Mouse (Mus musculus): ENCODE data around the gene Rhog. TPM values are rescaled to one million over a fixed set of nuclear protein-coding genes. Genes with fewer than 3 reads are reported as not detected.

The Rhog gene
- total RNA-seq, 2 experiments from 2014 or later, result 27.5 to 113 TPM

- ATAC-seq (replicated peaks; ENCODE audit: low FRiP score, poor library complexity, severe bottlenecking), result no peak
Observed at GRCm38 (mm10) chr7:102223883-102224738, 31.7 kb downstream of the Rhog start.

GRCm38 (mm10) chr7:102222830-102223556, 32.9 kb downstream of the Rhog start:
- peak; percentile 67 for ATAC-seq (replicated peaks; ENCODE audit: low FRiP score, poor library complexity, severe bottlenecking)

GRCm38 (mm10) chr7:102222336-102222735, 33.5 kb downstream of the Rhog start:
- ATAC-seq (replicated peaks; ENCODE audit: low FRiP score, poor library complexity, severe bottlenecking), result peak; percentile 74

DNA sequence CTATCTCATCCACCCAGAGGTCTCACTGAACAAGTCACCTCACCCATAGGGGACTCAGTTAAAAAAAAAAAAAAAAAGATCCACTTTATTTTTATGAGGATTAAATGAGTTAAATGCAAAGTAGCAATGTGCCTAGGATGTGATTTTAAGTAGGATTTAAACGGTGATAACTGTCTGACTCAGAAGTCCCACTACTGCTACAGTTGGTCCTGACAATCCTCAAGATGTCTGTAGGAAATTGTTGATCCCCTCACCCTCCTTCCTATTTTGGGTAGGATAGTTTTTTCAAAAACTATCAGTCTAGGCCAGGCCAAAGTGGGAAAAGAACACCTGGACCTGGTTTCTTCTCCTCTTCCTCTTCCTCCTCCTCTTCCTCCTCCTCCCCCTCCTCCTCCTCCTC, 34.0 kb downstream of the Rhog start:
- ATAC-seq (replicated peaks; ENCODE audit: low FRiP score, poor library complexity, severe bottlenecking), result no peak

GRCm38 (mm10) chr7:102211071-102211470, 44.8 kb downstream of the Rhog start:
- ATAC-seq (replicated peaks; ENCODE audit: low FRiP score, poor library complexity, severe bottlenecking), result no peak

DNA sequence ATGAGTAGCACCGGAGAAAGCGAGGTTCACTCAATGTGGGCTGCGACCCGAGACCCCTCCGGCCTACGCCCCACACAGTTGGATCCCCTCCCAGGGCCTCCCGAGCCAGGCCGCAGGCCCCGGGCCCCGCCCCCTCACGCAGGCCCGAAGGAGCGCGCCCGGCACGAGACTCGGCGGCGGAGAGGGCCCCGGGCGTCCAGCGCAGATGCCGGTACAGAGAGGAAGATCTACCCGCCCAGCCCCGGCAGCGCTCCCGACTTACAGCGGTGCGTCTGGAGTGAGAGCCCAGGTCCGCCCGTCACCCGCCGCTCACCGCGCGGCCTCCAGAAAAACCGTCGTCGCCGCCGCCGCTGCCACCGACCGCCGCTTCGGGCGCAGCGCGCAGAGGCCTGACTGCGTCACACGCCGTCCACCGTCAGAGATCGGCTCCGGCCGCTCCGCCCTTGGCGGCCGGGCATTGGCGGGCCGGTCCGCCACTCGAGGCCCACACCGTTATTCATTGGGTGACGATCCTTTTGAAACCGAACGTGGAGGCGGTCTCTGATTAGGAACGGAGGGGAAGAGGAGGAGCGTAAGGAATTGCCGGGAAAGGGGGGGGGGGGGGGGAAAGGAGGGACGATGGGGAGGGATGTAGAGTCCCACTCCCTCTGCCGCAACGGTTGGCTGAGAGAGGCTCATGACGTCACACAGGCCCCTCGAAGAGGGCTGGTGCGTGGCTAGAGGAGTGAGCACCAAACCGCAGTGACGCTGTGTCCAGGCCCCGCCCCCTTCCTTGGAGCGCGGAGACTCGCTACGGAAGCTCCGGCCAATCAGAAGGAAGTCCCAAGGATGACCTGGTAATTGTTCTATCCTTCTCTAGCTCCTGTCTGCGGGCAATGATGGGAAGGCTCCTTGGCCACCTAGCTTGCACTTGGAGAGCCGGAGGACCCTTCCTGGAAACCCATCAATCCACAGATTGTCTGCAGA, 45.8 kb downstream of the Rhog start, which contains the start of the genes Nup98 and Pgap2:
Gene Nup98 (minus strand): TSS at position 421 of the 966 bp plus-strand sequence.
Gene Pgap2 (plus strand): TSS at position 453 of the 966 bp plus-strand sequence.
- peak; percentile 93 for ATAC-seq (replicated peaks; ENCODE audit: low FRiP score, poor library complexity, severe bottlenecking)

DNA sequence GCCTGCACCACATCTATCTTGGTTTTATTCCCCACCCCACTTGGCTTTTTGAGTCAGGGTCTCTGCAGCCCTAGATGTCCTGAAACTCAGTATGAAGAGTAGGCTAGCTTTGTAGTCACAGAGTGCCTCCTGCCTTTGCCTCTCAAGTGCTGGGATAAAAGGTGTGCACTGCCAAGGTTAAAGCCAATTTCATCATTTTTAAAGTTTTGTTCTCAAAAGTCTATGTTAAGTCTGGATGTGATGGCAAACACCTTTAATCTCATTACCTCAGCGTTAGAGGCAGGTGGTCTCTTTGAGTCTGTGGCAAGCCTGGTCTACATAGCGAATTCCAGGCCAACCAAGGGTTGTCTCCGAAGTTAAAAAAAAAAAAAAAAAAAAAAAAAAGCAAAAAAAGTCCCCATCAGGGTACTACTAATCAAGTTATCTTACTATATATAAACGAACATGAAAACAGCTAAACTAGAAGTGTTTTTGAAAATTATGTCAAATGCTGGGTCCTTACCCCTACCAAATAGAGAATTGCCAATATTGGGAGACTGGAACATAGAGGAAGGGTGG, 47.0 kb downstream of the Rhog start:
- no peak for ATAC-seq (replicated peaks; ENCODE audit: low FRiP score, poor library complexity, severe bottlenecking)

DNA sequence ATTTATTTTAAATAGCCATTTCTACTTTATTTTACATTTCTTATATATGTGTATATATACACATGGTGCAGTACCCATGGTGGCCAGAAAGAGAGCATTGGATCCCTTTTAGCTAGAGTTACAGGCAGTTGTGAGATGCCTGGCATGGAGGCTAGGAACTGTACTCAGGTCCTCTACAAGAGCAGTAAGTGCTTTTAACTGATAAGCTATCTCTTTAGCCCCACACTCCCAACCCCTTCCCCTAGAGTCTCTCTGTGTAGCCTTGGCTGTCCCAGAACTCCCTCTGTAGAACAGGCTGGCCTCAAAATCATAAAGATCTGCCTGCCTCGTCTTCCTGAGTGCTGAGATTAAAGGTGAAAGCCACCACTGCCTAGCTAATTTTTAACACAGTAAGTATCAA, 50.2 kb downstream of the Rhog start:
- no peak for ATAC-seq (replicated peaks; ENCODE audit: low FRiP score, poor library complexity, severe bottlenecking)

GRCm38 (mm10) chr7:102204296-102204857, 51.5 kb downstream of the Rhog start:
- no peak for ATAC-seq (replicated peaks; ENCODE audit: low FRiP score, poor library complexity, severe bottlenecking)

DNA sequence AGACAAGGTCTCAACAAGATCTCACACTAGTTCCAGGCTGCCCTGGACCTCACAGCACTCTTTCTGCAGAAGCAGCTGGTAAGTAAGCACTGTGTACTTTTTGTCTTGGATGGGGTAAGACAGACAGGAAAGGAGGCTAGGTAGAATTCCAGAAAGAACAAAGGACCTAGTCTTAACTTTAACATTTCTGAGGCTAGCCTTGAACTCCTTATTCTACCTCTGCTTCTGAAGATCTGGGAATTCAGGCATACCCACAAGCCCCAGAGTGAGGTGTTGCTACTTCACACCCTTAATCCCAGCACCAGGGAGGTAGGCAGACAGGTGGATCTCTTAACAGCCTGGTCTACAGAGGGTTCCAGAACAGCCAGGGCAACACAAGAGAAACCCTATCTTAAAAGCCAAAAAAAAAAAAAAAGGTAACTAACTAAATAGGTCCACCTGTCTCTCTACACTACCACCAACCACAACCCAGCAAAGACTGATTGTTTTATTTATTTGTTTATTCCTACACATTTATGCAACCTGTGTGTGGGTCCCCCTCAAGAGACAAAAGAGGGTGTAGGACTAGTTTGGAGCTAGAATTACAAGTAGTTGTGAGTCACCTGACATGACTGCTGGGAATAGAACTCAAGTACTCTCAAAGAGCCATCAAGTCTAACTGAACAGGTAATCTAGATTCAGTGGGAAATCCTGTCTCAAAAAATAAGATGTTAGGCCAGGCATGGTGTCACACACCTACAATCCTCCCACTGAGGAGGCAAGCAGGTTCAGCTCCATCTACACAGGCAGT, 54.7 kb downstream of the Rhog start:
- no peak for ATAC-seq (replicated peaks; ENCODE audit: low FRiP score, poor library complexity, severe bottlenecking)

DNA sequence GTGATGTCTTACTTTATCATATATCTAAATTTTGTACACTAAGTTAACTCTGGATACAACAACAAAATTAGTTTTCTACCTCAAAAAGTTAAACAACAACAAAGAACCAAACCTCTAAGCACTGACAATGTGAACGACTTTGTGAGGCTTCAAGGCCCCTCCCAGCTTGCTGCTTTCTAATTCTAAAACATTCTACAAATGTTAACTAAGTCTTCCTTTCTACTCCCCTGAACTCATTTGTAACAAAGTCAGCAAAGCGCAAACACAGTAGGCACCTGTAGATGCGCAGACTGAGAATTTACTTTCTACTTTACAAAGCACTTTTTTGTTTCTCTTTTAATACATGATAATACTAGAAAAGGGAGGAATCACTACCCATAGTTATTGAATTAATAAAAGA, 55.3 kb downstream of the Rhog start:
- ATAC-seq (replicated peaks; ENCODE audit: low FRiP score, poor library complexity, severe bottlenecking), result no peak

DNA sequence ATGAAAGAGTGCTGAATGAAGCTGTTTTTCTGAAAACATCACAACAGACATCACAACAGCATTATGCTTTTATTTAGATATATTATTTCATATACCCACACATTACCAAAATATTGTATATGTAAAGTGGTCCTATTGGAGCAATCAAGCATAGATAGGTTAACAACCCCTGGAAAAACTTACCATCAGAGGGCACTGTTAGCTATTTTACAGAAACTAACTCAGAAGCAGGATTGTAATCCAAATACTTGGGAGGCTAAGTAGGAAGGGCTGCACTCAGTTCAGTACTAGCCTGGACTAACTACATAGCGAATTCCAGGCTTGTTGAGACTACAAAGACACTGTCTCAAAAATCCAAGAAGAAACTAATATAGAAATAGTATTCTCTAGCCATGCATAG, 63.5 kb downstream of the Rhog start:
- no peak for ATAC-seq (replicated peaks; ENCODE audit: low FRiP score, poor library complexity, severe bottlenecking)

Other genes with a start within 250 kb of the Rhog start
- gene Il18bp, start 237.4 kb downstream of the Rhog start, total RNA-seq (2015; ENCODE audit: low replicate concordance), result 7.7 TPM in 1 of 2 replicates, not detected in the other
- 5.4 and 9.0 TPM in 2 replicates for gene Il18bp, start 237.4 kb downstream of the Rhog start, total RNA-seq (2017; ENCODE audit: low replicate concordance)
- 3.8 and 5.8 TPM in 2 replicates for gene Rnf121, start 190.6 kb downstream of the Rhog start, total RNA-seq (2015; ENCODE audit: low replicate concordance)
- gene Rnf121, start 190.6 kb downstream of the Rhog start, total RNA-seq (2017; ENCODE audit: low replicate concordance), result 2.8 and 6.6 TPM in 2 replicates
- gene Xndc1, start 190.5 kb downstream of the Rhog start, total RNA-seq (2015; ENCODE audit: low replicate concordance), result 3.8 and 12.3 TPM in 2 replicates
- 7.3 and 8.6 TPM in 2 replicates for gene Xndc1, start 190.5 kb downstream of the Rhog start, total RNA-seq (2017; ENCODE audit: low replicate concordance)
- 1.3 TPM in 1 of 2 replicates, not detected in the other for gene Xntrpc, start 190.3 kb downstream of the Rhog start, total RNA-seq (2015; ENCODE audit: low replicate concordance)
- gene Xntrpc, start 190.3 kb downstream of the Rhog start, total RNA-seq (2017; ENCODE audit: low replicate concordance), result 0.70 and 1.1 TPM in 2 replicates
- gene Trpc2, start 172.9 kb downstream of the Rhog start, total RNA-seq (2015; ENCODE audit: low replicate concordance), result 0.63 TPM in 1 of 2 replicates, not detected in the other
- gene Trpc2, start 172.9 kb downstream of the Rhog start, total RNA-seq (2017; ENCODE audit: low replicate concordance), result 0.28 TPM in 1 of 2 replicates, not detected in the other
- gene Art1, start 154.3 kb downstream of the Rhog start, total RNA-seq (2015; ENCODE audit: low replicate concordance), result not detected in 2 replicates
- not detected in 2 replicates for gene Art1, start 154.3 kb downstream of the Rhog start, total RNA-seq (2017; ENCODE audit: low replicate concordance)
- gene Art5, start 146.6 kb downstream of the Rhog start, total RNA-seq (2015; ENCODE audit: low replicate concordance), result not detected in 2 replicates
- gene Art5, start 146.6 kb downstream of the Rhog start, total RNA-seq (2017; ENCODE audit: low replicate concordance), result not detected in 2 replicates
- not detected in 2 replicates for gene Chrna10, start 139.2 kb downstream of the Rhog start, total RNA-seq (2015; ENCODE audit: low replicate concordance)
- gene Chrna10, start 139.2 kb downstream of the Rhog start, total RNA-seq (2017; ENCODE audit: low replicate concordance), result not detected in 2 replicates
- gene Nup98, start 45.9 kb downstream of the Rhog start, total RNA-seq (2015; ENCODE audit: low replicate concordance), result 18.6 and 20.7 TPM in 2 replicates
- gene Nup98, start 45.9 kb downstream of the Rhog start, total RNA-seq (2017; ENCODE audit: low replicate concordance), result 14.4 and 16.6 TPM in 2 replicates
- 19.0 and 23.4 TPM in 2 replicates for gene Pgap2, start 45.8 kb downstream of the Rhog start, total RNA-seq (2015; ENCODE audit: low replicate concordance)
- 3.5 and 5.7 TPM in 2 replicates for gene Pgap2, start 45.8 kb downstream of the Rhog start, total RNA-seq (2017; ENCODE audit: low replicate concordance)
- gene Stim1, start 11.8 kb upstream of the Rhog start, total RNA-seq (2015; ENCODE audit: low replicate concordance), result 7.7 and 29.2 TPM in 2 replicates
- gene Stim1, start 11.8 kb upstream of the Rhog start, total RNA-seq (2017; ENCODE audit: low replicate concordance), result 18.1 and 18.5 TPM in 2 replicates
- gene Rrm1, start 185.6 kb upstream of the Rhog start, total RNA-seq (2015; ENCODE audit: low replicate concordance), result 85.7 and 133 TPM in 2 replicates
- gene Rrm1, start 185.6 kb upstream of the Rhog start, total RNA-seq (2017; ENCODE audit: low replicate concordance), result 265 and 267 TPM in 2 replicates
- not detected in 2 replicates for gene Olfr543, start 225.6 kb upstream of the Rhog start, total RNA-seq (2015; ENCODE audit: low replicate concordance)
- gene Olfr543, start 225.6 kb upstream of the Rhog start, total RNA-seq (2017; ENCODE audit: low replicate concordance), result not detected in 2 replicates
- gene Olfr544, start 232.3 kb upstream of the Rhog start, total RNA-seq (2015; ENCODE audit: low replicate concordance), result not detected in 2 replicates
- gene Olfr544, start 232.3 kb upstream of the Rhog start, total RNA-seq (2017; ENCODE audit: low replicate concordance), result not detected in 2 replicates
- gene Olfr545, start 243.5 kb upstream of the Rhog start, total RNA-seq (2015; ENCODE audit: low replicate concordance), result not detected in 2 replicates
- gene Olfr545, start 243.5 kb upstream of the Rhog start, total RNA-seq (2017; ENCODE audit: low replicate concordance), result not detected in 2 replicates

All from erythroblast, adult 5-6 weeks (primary cell).